Mouse (Mus musculus): ENCODE measurements around the gene Apba2.

DNA sequence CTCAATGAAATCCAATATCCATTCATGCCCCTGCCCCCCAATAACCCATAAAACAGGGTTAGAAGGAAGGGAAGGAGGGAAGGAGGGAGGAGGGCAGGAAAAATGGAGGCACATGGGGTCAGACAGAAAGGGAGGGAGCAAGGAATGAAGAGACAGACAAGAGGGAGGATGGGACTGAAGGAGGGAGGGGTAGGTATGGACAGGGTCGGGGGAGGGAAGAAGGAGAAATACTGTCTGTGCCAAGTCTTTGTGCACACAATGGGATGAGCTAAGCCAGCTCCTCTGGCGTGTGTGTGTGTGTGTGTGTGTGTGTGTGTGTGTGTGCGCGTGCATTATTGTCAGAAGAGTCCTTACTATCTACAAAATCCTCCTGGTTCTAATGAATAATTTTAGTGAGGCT is 183.4 kb downstream of the Apba2 start:
- TF ChIP-seq CTCF (IDR thresholded peaks at IDR 0.05; ENCODE audit: low read depth, low read length), result no peak
- TF ChIP-seq GATA1 (IDR thresholded peaks at IDR 0.05; ENCODE audit: borderline replicate concordance, low read length), result no peak

All from G1E (cell line).